Mouse (Mus musculus) bone marrow, adult 2 months (tissue): ENCODE results near the gene Olfr993. TPM values are rescaled to one million over a fixed set of nuclear protein-coding genes. Genes with fewer than 3 reads are reported as not detected.

ENCODE experiments used
- H3K27ac ChIP-seq: fragments of 200-500 bp; 2 replicates; pipeline ENCODE4 v1.5.1; 2012; ENCODE audit warnings: low read depth, mild to moderate bottlenecking, control low read depth, inconsistent platforms, low read length; ENCODE audit not compliant: control insufficient read depth, poor library complexity, insufficient read depth
- H3K4me1 ChIP-seq: fragments of 200-500 bp; 2 replicates; pipeline ENCODE4 v1.6.1; 2011; ENCODE audit warnings: low read length; ENCODE audit not compliant: control insufficient read depth, insufficient read depth
- H3K4me3 ChIP-seq: fragments of 200-500 bp; replicated peaks from 2 replicates; pipeline ENCODE3; 2011; ENCODE audit warnings: mild to moderate bottlenecking, low read depth, low read length, control low read depth; ENCODE audit not compliant: control insufficient read depth
- CTCF ChIP-seq: fragments of 200-500 bp; IDR thresholded peaks from 2 replicates; pipeline ENCODE4 v1.5.1; 2011; ENCODE audit warnings: low read length, control low read depth; ENCODE audit not compliant: control insufficient read depth, insufficient read depth
- POLR2A ChIP-seq: fragments of 200-500 bp; IDR thresholded peaks from 2 replicates; pipeline ENCODE4 v1.6.1; 2011; ENCODE audit warnings: low read depth, mild to moderate bottlenecking, control low read depth, low read length, borderline replicate concordance; ENCODE audit not compliant: control insufficient read depth
- WGBS: fragments of 180-500 bp; shearing (Covaris S2); methylation state at CpG from one replicate; pipeline ENCODE4 v1.1.7; 2018; 5-methylcytosine and 5-hydroxymethylcytosine counted together
- polyA plus RNA-seq: library from polyadenylated mRNA; stranded (reverse); fragments of >200 nt; gene quantifications from 2 replicates; pipeline ENCODE4 v1.2.4, GENCODE M21; 2011; ENCODE audit warnings: low replicate concordance; ENCODE audit not compliant: missing spikeins, insufficient read depth, insufficient read length

Olfr993 gene
- polyA plus RNA-seq = not detected in 2 replicates

- no peak for TF ChIP-seq CTCF
- TF ChIP-seq POLR2A = no peak
- H3K27ac ChIP-seq = no peak within 1 kb of the TSS
- no peaks in the 10 kb centered on the region for H3K4me1 ChIP-seq
Observed at GRCm38 (mm10) chr2:85414777-85415176, at the start of gene Olfr993. Olfr993 (minus strand) TSS chr2:85414877.

GRCm38 (mm10) chr2:85443539-85443938, 28.9 kb upstream of the Olfr993 start, which contains the start of gene Olfr995:
Olfr995 (minus strand) TSS chr2:85443639.
- TF ChIP-seq CTCF = no peak
- no peak for TF ChIP-seq POLR2A
- 34% methylated on average over 1 of the region's 1 CpGs for WGBS
- Histone ChIP-seq H3K4me1 (no peaks in the 10 kb centered on the region), H3K27ac (no peak within 1 kb of the TSS), H3K4me3 (no peak within 1 kb of the TSS)

More at GRCm38 (mm10) chr2:85414777-85415176, at the start of gene Olfr993:
- H3K4me3 ChIP-seq = no peak within 1 kb of the TSS

- H3K27ac ChIP-seq = no peak overlapping the region
- H3K4me3 ChIP-seq = no peak overlapping the region
- TF ChIP-seq CTCF (no peak), POLR2A (no peak)
- no peaks in the 10 kb centered on the region for H3K4me1 ChIP-seq
Observed at GRCm38 (mm10) chr2:85442546-85442945, 27.9 kb upstream of the Olfr993 start.

GRCm38 (mm10) chr2:85436351-85436750, 21.7 kb upstream of the Olfr993 start, which contains the start of gene Olfr994:
Olfr994 (minus strand) TSS chr2:85436451.
- TF ChIP-seq POLR2A (no peak), CTCF (no peak)
- WGBS = 80% methylated on average over 3 of the region's 3 CpGs
- no peak within 1 kb of the TSS for H3K4me3 ChIP-seq
- H3K27ac ChIP-seq = no peak within 1 kb of the TSS
- no peaks in the 10 kb centered on the region for H3K4me1 ChIP-seq

- 79% methylated on average over 1 of the region's 1 CpGs for WGBS
- no peaks in the 10 kb centered on the region for H3K4me1 ChIP-seq
- no peak for TF ChIP-seq CTCF
- no peak for TF ChIP-seq POLR2A
Observed at GRCm38 (mm10) chr2:85425893-85426292, 11.2 kb upstream of the Olfr993 start.

GRCm38 (mm10) chr2:85409369-85409768, 5.3 kb downstream of the Olfr993 start, which contains the start of gene Olfr992:
Olfr992 (minus strand) TSS chr2:85409469.
- TF ChIP-seq CTCF (no peak), POLR2A (no peak)
- 52% methylated on average over 2 of the region's 2 CpGs for WGBS
- no peaks in the 10 kb centered on the region for H3K4me1 ChIP-seq
- no peak within 1 kb of the TSS for H3K4me3 ChIP-seq
- H3K27ac ChIP-seq = no peak within 1 kb of the TSS

More at GRCm38 (mm10) chr2:85425893-85426292, 11.2 kb upstream of the Olfr993 start:
- H3K27ac ChIP-seq = no peak overlapping the region
- no peak overlapping the region for H3K4me3 ChIP-seq

Other genes starting within 250 kb of the Olfr993 start
- not detected in 2 replicates for gene Lrrc55, start 217.7 kb downstream of the Olfr993 start, polyA plus RNA-seq
- gene Olfr987, start 75.6 kb downstream of the Olfr993 start, polyA plus RNA-seq = not detected in 2 replicates
- not detected in 2 replicates for gene Olfr988, start 51.6 kb downstream of the Olfr993 start, polyA plus RNA-seq
- not detected in 2 replicates for gene Olfr992, start 5.4 kb downstream of the Olfr993 start, polyA plus RNA-seq
- not detected in 2 replicates for gene Olfr994, start 21.6 kb upstream of the Olfr993 start, polyA plus RNA-seq
- gene Olfr995, start 28.8 kb upstream of the Olfr993 start, polyA plus RNA-seq = not detected in 2 replicates
- gene 4833423E24Rik, start 104.1 kb upstream of the Olfr993 start, polyA plus RNA-seq = not detected in 2 replicates
- not detected in 2 replicates for gene Olfr996, start 164.3 kb upstream of the Olfr993 start, polyA plus RNA-seq
- not detected in 2 replicates for gene Olfr998, start 174.1 kb upstream of the Olfr993 start, polyA plus RNA-seq
- gene Olfr1000, start 197.0 kb upstream of the Olfr993 start, polyA plus RNA-seq = not detected in 2 replicates
- not detected in 2 replicates for gene Olfr1002, start 235.8 kb upstream of the Olfr993 start, polyA plus RNA-seq
- not detected in 2 replicates for gene Olfr154, start 249.6 kb upstream of the Olfr993 start, polyA plus RNA-seq